Mouse (Mus musculus) MEL (cell line): ENCODE results near the gene Diaph2. TPM values are rescaled to one million over a fixed set of nuclear protein-coding genes. Genes with fewer than 3 reads are reported as not detected.
A peak's percentile ranks its signal among the peaks of the same experiment; 100 is the strongest.

Experiments used
- DNase-seq: peaks from one replicate; pipeline ENCODE4 v3.0.0; 2011; ENCODE audit warnings: low read depth, low spot score
- H3K27ac ChIP-seq: 2 replicates; pipeline ENCODE4 v1.5.1; 2012; ENCODE audit warnings: low read depth, mild to moderate bottlenecking, control low read depth, low read length, moderate library complexity; ENCODE audit not compliant: control insufficient read depth
- H3K27me3 ChIP-seq, 2 experiments: fragments of 150-350 bp in 1 of 2; sonication (generic) in 1 of 2; 2 replicates each; pipeline ENCODE4 v1.6.1; 2012; ENCODE audit warnings: low read length in 2 of 2, mild to moderate bottlenecking in 2 of 2, improper control_type of control experiment in 1 of 2, moderate library complexity in 1 of 2; ENCODE audit not compliant: insufficient read depth in 2 of 2, control insufficient read depth in 1 of 2
- H3K36me3 ChIP-seq, 2 experiments: 2 replicates each; pipeline ENCODE4 v1.6.1; 2012 to 2014; ENCODE audit warnings: low read length in 2 of 2, improper control_type of control experiment in 1 of 2, inconsistent platforms in 1 of 2, mild to moderate bottlenecking in 1 of 2; ENCODE audit not compliant: insufficient read depth in 2 of 2, control insufficient read depth in 1 of 2
- H3K4me1 ChIP-seq, 2 experiments: fragments of 150-350 bp in 1 of 2; sonication (generic) in 1 of 2; 2 replicates each; pipeline ENCODE4 v1.6.1; 2012; ENCODE audit warnings: low read length in 2 of 2, improper control_type of control experiment in 1 of 2, mild to moderate bottlenecking in 1 of 2; ENCODE audit not compliant: insufficient read depth in 2 of 2, control insufficient read depth in 1 of 2
- H3K4me3 ChIP-seq, 2 experiments: fragments of 150-350 bp in 1 of 2; sonication (generic) in 1 of 2; 2 replicates each; pipeline ENCODE4 v1.5.1; 2012; ENCODE audit warnings: low read depth in 2 of 2, low read length in 2 of 2, mild to moderate bottlenecking in 2 of 2, moderate library complexity in 2 of 2, control low read depth in 1 of 2, improper control_type of control experiment in 1 of 2; ENCODE audit not compliant: control insufficient read depth in 1 of 2, insufficient read depth in 1 of 2
- H3K79me2 ChIP-seq: 2 replicates; pipeline ENCODE4 v1.6.1; 2012; ENCODE audit warnings: mild to moderate bottlenecking, low read length, moderate library complexity; ENCODE audit not compliant: control insufficient read depth, poor library complexity, insufficient read depth
- H3K9ac ChIP-seq: 2 replicates; pipeline ENCODE4 v1.6.1; 2012; ENCODE audit warnings: low read depth, mild to moderate bottlenecking, control low read depth, low read length, moderate library complexity; ENCODE audit not compliant: control insufficient read depth, poor library complexity, severe bottlenecking
- H3K9me3 ChIP-seq: fragments of 150-350 bp; sonication (generic); replicated peaks from 2 replicates; pipeline ENCODE4 v1.6.1; 2012; ENCODE audit warnings: mild to moderate bottlenecking, low read length, improper control_type of control experiment, moderate library complexity; ENCODE audit not compliant: insufficient read depth
- BHLHE40 ChIP-seq: IDR thresholded peaks from 2 replicates; pipeline ENCODE4 v1.6.1; 2012; ENCODE audit warnings: low read depth, mild to moderate bottlenecking, inconsistent platforms, low read length, improper control_type of control experiment, borderline replicate concordance
- CHD1 ChIP-seq: IDR thresholded peaks from 2 replicates; pipeline ENCODE4 v1.6.1; 2012; ENCODE audit warnings: low read depth, mild to moderate bottlenecking, inconsistent platforms, low read length, improper control_type of control experiment
- CHD2 ChIP-seq: IDR thresholded peaks from 2 replicates; pipeline ENCODE4 v1.6.1; 2011; ENCODE audit warnings: low read length, improper control_type of control experiment
- CTCF ChIP-seq, 3 experiments: IDR thresholded peaks in 2 of 3; conservative IDR thresholded peaks in 1 of 3; 2 replicates each; pipeline ENCODE4 v1.5.1; 2011 to 2012; ENCODE audit warnings: low read length in 3 of 3, low read depth in 2 of 3, mild to moderate bottlenecking in 2 of 3, improper control_type of control experiment in 1 of 3, inconsistent platforms in 1 of 3, mixed read lengths in 1 of 3, moderate library complexity in 1 of 3; ENCODE audit not compliant: control insufficient read depth in 1 of 3, insufficient read depth in 1 of 3, poor library complexity in 1 of 3, severe bottlenecking in 1 of 3
- E2F4 ChIP-seq: IDR thresholded peaks from 2 replicates; pipeline ENCODE4 v1.6.1; 2011; ENCODE audit warnings: low read depth, low read length, improper control_type of control experiment, borderline replicate concordance
- ELF1 ChIP-seq: IDR thresholded peaks from 2 replicates; pipeline ENCODE4 v1.6.1; 2014; ENCODE audit warnings: low read depth, mild to moderate bottlenecking, inconsistent platforms, low read length, improper control_type of control experiment, moderate library complexity
- EP300 ChIP-seq, 2 experiments: IDR thresholded peaks; 2 replicates each; pipeline ENCODE4 v1.6.1; 2011; ENCODE audit warnings: improper control_type of control experiment in 2 of 2, low read length in 2 of 2, low read depth in 1 of 2, mild to moderate bottlenecking in 1 of 2
- ETS1 ChIP-seq: IDR thresholded peaks from 2 replicates; pipeline ENCODE4 v1.6.1; 2012; ENCODE audit warnings: low read depth, mild to moderate bottlenecking, inconsistent platforms, low read length, improper control_type of control experiment, moderate library complexity
- GABPA ChIP-seq: IDR thresholded peaks from 2 replicates; pipeline ENCODE4 v1.6.1; 2012; ENCODE audit warnings: low read depth, mild to moderate bottlenecking, inconsistent platforms, low read length, improper control_type of control experiment, moderate library complexity
- GATA1 ChIP-seq: IDR thresholded peaks from 2 replicates; pipeline ENCODE4 v1.6.1; 2011; ENCODE audit warnings: low read depth, low read length, improper control_type of control experiment
- HCFC1 ChIP-seq: IDR thresholded peaks from 2 replicates; pipeline ENCODE4 v1.6.1; 2012; ENCODE audit warnings: low read depth, mild to moderate bottlenecking, inconsistent platforms, low read length, improper control_type of control experiment, moderate library complexity
- JUND ChIP-seq: IDR thresholded peaks from 2 replicates; pipeline ENCODE4 v1.6.1; 2011; ENCODE audit warnings: low read depth, mild to moderate bottlenecking, improper control_type of control experiment, low read length
- KAT2A ChIP-seq: conservative IDR thresholded peaks from 2 replicates; pipeline ENCODE4 v1.6.1; 2012; ENCODE audit warnings: low read depth, low read length, improper control_type of control experiment, inconsistent platforms
- MAFK ChIP-seq: IDR thresholded peaks from 2 replicates; pipeline ENCODE4 v1.6.1; 2011; ENCODE audit warnings: low read depth, mild to moderate bottlenecking, low read length, improper control_type of control experiment, borderline replicate concordance
- MAX ChIP-seq: IDR thresholded peaks from 2 replicates; pipeline ENCODE4 v1.6.1; 2011; ENCODE audit warnings: low read length, improper control_type of control experiment
- MAZ ChIP-seq: IDR thresholded peaks from 2 replicates; pipeline ENCODE4 v1.6.1; 2012; ENCODE audit warnings: low read depth, mild to moderate bottlenecking, inconsistent platforms, low read length, improper control_type of control experiment
- MEF2A ChIP-seq: IDR thresholded peaks from 2 replicates; pipeline ENCODE4 v1.6.1; 2014; ENCODE audit warnings: low read depth, mild to moderate bottlenecking, inconsistent platforms, low read length, improper control_type of control experiment; ENCODE audit not compliant: poor library complexity, insufficient replicate concordance, severe bottlenecking; ENCODE audit errors: extremely low read depth
- MXI1 ChIP-seq: IDR thresholded peaks from 2 replicates; pipeline ENCODE4 v1.6.1; 2011; ENCODE audit warnings: mild to moderate bottlenecking, low read depth, low read length, improper control_type of control experiment
- MYB ChIP-seq: IDR thresholded peaks from 2 replicates; pipeline ENCODE4 v1.6.1; 2011; ENCODE audit warnings: mild to moderate bottlenecking, low read depth, low read length, improper control_type of control experiment
- MYC ChIP-seq: IDR thresholded peaks from 2 replicates; pipeline ENCODE4 v1.6.1; 2011; ENCODE audit warnings: low read depth, mild to moderate bottlenecking, low read length, improper control_type of control experiment, moderate library complexity
- NELFE ChIP-seq: IDR thresholded peaks from 2 replicates; pipeline ENCODE4 v1.6.1; 2011; ENCODE audit warnings: low read depth, low read length, improper control_type of control experiment
- NRF1 ChIP-seq: IDR thresholded peaks from 2 replicates; pipeline ENCODE4 v1.6.1; 2014; ENCODE audit warnings: low read depth, mild to moderate bottlenecking, inconsistent platforms, low read length, improper control_type of control experiment, moderate library complexity; ENCODE audit not compliant: poor library complexity, insufficient read depth, severe bottlenecking
- POLR2A ChIP-seq, 2 experiments: IDR thresholded peaks; 2 replicates each; pipeline ENCODE4 v1.6.1; 2011 to 2012; ENCODE audit warnings: low read length in 2 of 2, mild to moderate bottlenecking in 2 of 2, control low read depth in 1 of 2, improper control_type of control experiment in 1 of 2, low read depth in 1 of 2, moderate library complexity in 1 of 2; ENCODE audit not compliant: control insufficient read depth in 1 of 2, insufficient read depth in 1 of 2, poor library complexity in 1 of 2
- POLR2AphosphoS2 ChIP-seq: IDR thresholded peaks from 2 replicates; pipeline ENCODE4 v1.6.1; 2011; ENCODE audit warnings: low read length, improper control_type of control experiment
- POLR2AphosphoS5 ChIP-seq: IDR thresholded peaks from 2 replicates; pipeline ENCODE4 v1.6.1; 2012; ENCODE audit warnings: low read depth, borderline replicate concordance, mild to moderate bottlenecking, inconsistent platforms, low read length, moderate library complexity, mixed read lengths
- RAD21 ChIP-seq: IDR thresholded peaks from 2 replicates; pipeline ENCODE4 v1.6.1; 2011; ENCODE audit warnings: mild to moderate bottlenecking, low read depth, low read length, improper control_type of control experiment
- RCOR1 ChIP-seq: IDR thresholded peaks from 2 replicates; pipeline ENCODE4 v1.6.1; 2012; ENCODE audit warnings: low read depth, mild to moderate bottlenecking, inconsistent platforms, low read length, improper control_type of control experiment
- SIN3A ChIP-seq: IDR thresholded peaks from 2 replicates; pipeline ENCODE4 v1.6.1; 2012; ENCODE audit warnings: low read length, improper control_type of control experiment, inconsistent platforms
- SMC3 ChIP-seq: IDR thresholded peaks from 2 replicates; pipeline ENCODE4 v1.6.1; 2011; ENCODE audit warnings: low read depth, low read length, improper control_type of control experiment
- TAL1 ChIP-seq: IDR thresholded peaks from 2 replicates; pipeline ENCODE4 v1.6.1; 2012; ENCODE audit warnings: mild to moderate bottlenecking, inconsistent platforms, low read length, moderate library complexity, mixed read lengths
- TBP ChIP-seq: IDR thresholded peaks from 2 replicates; pipeline ENCODE4 v1.8.0; 2011; ENCODE audit warnings: low read depth, low read length, improper control_type of control experiment
- TCF12 ChIP-seq: IDR thresholded peaks from 2 replicates; pipeline ENCODE4 v1.6.1; 2014; ENCODE audit warnings: low read depth, mild to moderate bottlenecking, inconsistent platforms, low read length, improper control_type of control experiment, moderate library complexity
- UBTF ChIP-seq: IDR thresholded peaks from 2 replicates; pipeline ENCODE4 v1.6.1; 2012; ENCODE audit warnings: low read depth, mild to moderate bottlenecking, inconsistent platforms, low read length, improper control_type of control experiment, moderate library complexity, borderline replicate concordance; ENCODE audit not compliant: insufficient read depth
- USF1 ChIP-seq: IDR thresholded peaks from 2 replicates; pipeline ENCODE4 v1.6.1; 2014; ENCODE audit warnings: low read depth, mild to moderate bottlenecking, inconsistent platforms, low read length, improper control_type of control experiment, moderate library complexity
- USF2 ChIP-seq, 2 experiments: IDR thresholded peaks; 2 replicates each; pipeline ENCODE4 v1.6.1; 2011 to 2012; ENCODE audit warnings: improper control_type of control experiment in 2 of 2, low read length in 2 of 2, borderline replicate concordance in 1 of 2, inconsistent platforms in 1 of 2, low read depth in 1 of 2, mild to moderate bottlenecking in 1 of 2; ENCODE audit not compliant: insufficient read depth in 1 of 2
- ZC3H11A ChIP-seq: IDR thresholded peaks from 2 replicates; pipeline ENCODE4 v1.6.1; 2012; ENCODE audit warnings: low read depth, mild to moderate bottlenecking, inconsistent platforms, low read length, improper control_type of control experiment
- ZKSCAN1 ChIP-seq: IDR thresholded peaks from 2 replicates; pipeline ENCODE4 v1.6.1; 2012; ENCODE audit warnings: low read depth, mild to moderate bottlenecking, inconsistent platforms, low read length, improper control_type of control experiment, moderate library complexity
- ZMIZ1 ChIP-seq: IDR thresholded peaks from 2 replicates; pipeline ENCODE4 v1.6.1; 2012; ENCODE audit warnings: low read depth, mild to moderate bottlenecking, inconsistent platforms, low read length, improper control_type of control experiment, moderate library complexity
- ZNF384 ChIP-seq: IDR thresholded peaks from 2 replicates; pipeline ENCODE4 v1.6.1; 2012; ENCODE audit warnings: low read depth, mild to moderate bottlenecking, inconsistent platforms, low read length, improper control_type of control experiment
- polyA plus RNA-seq, 2 experiments: library from polyadenylated mRNA; stranded (reverse) in 1 of 2; unstranded in 1 of 2; fragments of >175 nt in 1 of 2; fragments of >200 nt in 1 of 2; gene quantifications; 2 replicates each; pipeline versions ENCODE4 v1.2.1 to v1.2.4; 2012; ENCODE audit warnings: low replicate concordance in 2 of 2, low read depth in 1 of 2; ENCODE audit not compliant: insufficient read length in 2 of 2, insufficient read depth in 1 of 2, missing spikeins in 1 of 2
- total RNA-seq: library from RNA; depleted of rRNA; stranded (reverse); fragments of 300-350 nt; gene quantifications from 2 replicates; pipeline ENCODE4 v1.2.3, GENCODE M21; 2012

Diaph2 gene
- total and polyA plus RNA-seq, 3 experiments = 0.03 TPM; not detected in 2

GRCm38 (mm10) chrX:130149216-130149615, 399.7 kb downstream of the Diaph2 start:
- H3K4me3 ChIP-seq = no peak overlapping the region
- H3K27ac ChIP-seq = no peak overlapping the region
- H3K79me2 ChIP-seq = no peaks in the 10 kb centered on the region
- no peaks in the 10 kb centered on the region for H3K36me3 ChIP-seq
- TF ChIP-seq TAL1 (no peak), ZC3H11A (peak; percentile 48), MYB (no peak), ELF1 (no peak), BHLHE40 (no peak), MEF2A (no peak), RCOR1 (peak; percentile 79), TCF12 (no peak), ETS1 (no peak), CHD1 (no peak), SIN3A (no peak), ZNF384 (peak; percentile 93), KAT2A (no peak), GABPA (no peak), MXI1 (no peak), POLR2AphosphoS2 (no peak), E2F4 (no peak), NELFE (no peak), POLR2AphosphoS5 (no peak), ZMIZ1 (no peak), TBP (no peak), NRF1 (no peak), JUND (no peak), HCFC1 (no peak), CTCF (IDR thresholded peaks at IDR 0.05 in 2 of 3, conservative IDR thresholded peaks at IDR 0.05 in 1 of 3; ENCODE audit: control insufficient read depth in 1 of 3, insufficient read depth in 1 of 3, low read depth in 2 of 3, low read length in 3 of 3, poor library complexity in 1 of 3, severe bottlenecking in 1 of 3) (peak in 2 of 3 experiments; percentile 27 to 64; a peak in 3 of 6 replicates), POLR2A (IDR thresholded peaks at IDR 0.05; ENCODE audit: control insufficient read depth in 1 of 2, insufficient read depth in 1 of 2, low read depth in 1 of 2, low read length in 2 of 2, poor library complexity in 1 of 2) (no peak), USF2 (IDR thresholded peaks at IDR 0.05; ENCODE audit: borderline replicate concordance in 1 of 2, insufficient read depth in 1 of 2, low read depth in 1 of 2, low read length in 2 of 2) (no peak), EP300 (IDR thresholded peaks at IDR 0.05; ENCODE audit: low read depth in 1 of 2, low read length in 2 of 2) (peak; percentile 17 to 26; a peak in 2 of 4 replicates), USF1 (no peak), MYC (no peak), SMC3 (peak; percentile 72), GATA1 (peak; percentile 30; the same call in 1 of the 2 replicates), MAZ (no peak), RAD21 (peak; percentile 83), MAFK (no peak), MAX (no peak), UBTF (no peak), CHD2 (no peak), ZKSCAN1 (no peak)
- DNase-seq = peak; percentile 64
- H3K27me3 ChIP-seq = no peaks in the 10 kb centered on the region
- H3K4me1 ChIP-seq = no peaks in the 10 kb centered on the region
- H3K9me3 ChIP-seq = no peaks in the 10 kb centered on the region
- H3K9ac ChIP-seq = no peak overlapping the region
